Mouse (Mus musculus) heart, adult 2 months (tissue): ENCODE measurements at regions not wholly inside any gene's neighbourhood (a gene's known extent, or its start where the extent isn't known, plus 50 kb on each side); places are given as distances from the start of the nearest gene placed in this dataset.

Source experiments
- CTCF ChIP-seq: fragments of 200-600 bp; IDR thresholded peaks from 2 replicates; pipeline ENCODE4 v1.8.1; 2022; ENCODE audit warnings: antibody characterized with exemption, mild to moderate bottlenecking, moderate library complexity
- EP300 ChIP-seq: fragments of 200-500 bp; IDR thresholded peaks from 2 replicates; pipeline ENCODE4 v1.6.1; 2011; ENCODE audit warnings: low read depth, low read length, control low read depth; ENCODE audit not compliant: insufficient read depth
- POLR2A ChIP-seq: fragments of 200-500 bp; IDR thresholded peaks from 2 replicates; pipeline ENCODE4 v1.6.1; 2011; ENCODE audit warnings: mild to moderate bottlenecking, low read depth, low read length, control low read depth; ENCODE audit not compliant: insufficient read depth

GRCm38 (mm10) chr6:51168775-51169695, 263.4 kb upstream of the Nfe2l3 start:
- TF ChIP-seq CTCF (no peak), EP300 (no peak), POLR2A (no peak)
